14 mouse cellular contexts compared by ENCODE assay signal in the genomic region with DNA sequence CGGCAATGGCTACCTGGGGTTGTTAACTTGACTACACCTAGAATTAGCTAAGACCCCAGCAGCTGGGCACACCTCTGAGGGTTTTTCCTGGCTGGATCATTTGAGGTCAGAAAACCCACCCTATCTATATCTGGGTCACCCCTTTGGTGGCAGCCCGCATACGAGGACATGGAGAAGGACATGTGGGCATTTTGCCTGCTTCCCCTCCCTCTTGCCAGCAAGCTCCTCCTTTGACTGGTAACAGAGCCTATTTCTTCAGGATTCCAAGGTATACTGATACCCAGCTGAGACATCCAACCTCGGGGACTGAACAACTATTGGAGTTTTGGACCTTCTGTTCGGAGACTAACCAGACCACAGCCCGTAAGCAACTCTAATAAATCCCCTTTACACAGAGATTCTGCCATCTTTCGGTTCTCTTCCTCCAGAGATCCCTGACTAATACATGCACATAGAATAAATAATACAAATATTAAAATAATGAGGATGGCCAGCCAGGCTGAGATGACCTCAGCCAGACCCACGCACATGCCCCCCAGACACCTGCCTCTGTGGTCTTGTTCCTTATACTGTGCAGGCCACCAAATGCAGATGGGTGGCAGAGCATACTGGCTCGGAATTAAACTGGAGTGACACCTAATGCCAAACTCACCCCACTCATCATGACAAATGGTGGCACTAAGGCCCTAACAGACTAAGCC. TPM values are rescaled to one million over a fixed set of nuclear protein-coding genes. Genes with fewer than 3 reads are reported as not detected.
DNase-seq lines count a peak whose midpoint lies in the region; ATAC-seq and TF ChIP-seq lines count a peak whose summit lies in the region.
"Had no signal": no experiment of that assay in that cellular context is flagged by ENCODE, and none has a peak within 500 bp of the region (broad histone marks: within the 10 kb centered on the region; RNA-seq: fewer than 3 reads in every experiment).

No protein-coding gene starts in this region.

- no peak for TF ChIP-seq CTCF in lung, postnatal 0 days (IDR thresholded peaks at IDR 0.05)

- no peak for TF ChIP-seq EP300 in lung, postnatal 0 days (IDR thresholded peaks at IDR 0.05)

- H3ac ChIP-seq in myocyte (ENCODE audit: control insufficient read depth, insufficient read length) = no peak overlapping the region

- 90% methylated on average over 9 of the region's 9 CpGs for WGBS in forebrain, embryonic 10.5 days
- 84% methylated on average over 9 of the region's 9 CpGs for WGBS in forebrain, embryonic 14.5 days
- WGBS in hindbrain, embryonic 14.5 days = 86% methylated on average over 9 of the region's 9 CpGs
- 83% methylated on average over 9 of the region's 9 CpGs for WGBS in hindbrain, embryonic 12.5 days
- WGBS in lung, postnatal 0 days = 75% methylated on average over 9 of the region's 9 CpGs

- ATAC-seq in forebrain, embryonic 14.5 days = no peak
- no peak for ATAC-seq in hindbrain, embryonic 14.5 days (ENCODE audit: low FRiP score)
- ATAC-seq in hindbrain, embryonic 12.5 days (ENCODE audit: low FRiP score) = no peak
- no peak for ATAC-seq in lung, postnatal 0 days
- ATAC-seq: forebrain, embryonic 15.5 days had no signal

- H3K79me2 ChIP-seq in myocyte (ENCODE audit: control insufficient read depth, insufficient read depth) = peaks cover 5% of the 10 kb centered on the region

- peaks cover 73% of the 10 kb centered on the region for H3K4me1 ChIP-seq in forebrain, embryonic 10.5 days
- H3K4me1 ChIP-seq in forebrain, embryonic 14.5 days (ENCODE audit: control insufficient read depth, insufficient read depth, low read length) = 0 out of 2 replicates have a peak, but pooled peaks cover 3% of the 10 kb centered on the region
- H3K4me1 ChIP-seq in hindbrain, embryonic 14.5 days (replicated peaks; ENCODE audit: control insufficient read depth, insufficient read depth, low read length) = no peaks in the 10 kb centered on the region; the same call in 1 of the 2 replicates
- H3K4me1 ChIP-seq in hindbrain, embryonic 12.5 days = peaks cover 34% of the 10 kb centered on the region
- peaks cover 44% of the 10 kb centered on the region for H3K4me1 ChIP-seq in lung, postnatal 0 days (ENCODE audit: insufficient read depth, low read depth, low read length)

- H3K4me2 ChIP-seq in forebrain, embryonic 14.5 days (ENCODE audit: low read length) = no peak overlapping the region
- no peak overlapping the region for H3K4me2 ChIP-seq in hindbrain, embryonic 14.5 days (replicated peaks)
- no peak overlapping the region for H3K4me2 ChIP-seq in hindbrain, embryonic 12.5 days (replicated peaks)
- H3K4me2 ChIP-seq in lung, postnatal 0 days (replicated peaks; ENCODE audit: low read depth, low read length) = no peak overlapping the region
- no peak overlapping the region for H3K4me2 ChIP-seq in myocyte (ENCODE audit: low read depth)
- H3K4me2 ChIP-seq: forebrain, embryonic 15.5 days; liver, embryonic 13.5 days had no signal

- no peak for TF ChIP-seq POLR2A in myocyte (IDR thresholded peaks at IDR 0.05; ENCODE audit: insufficient read length, low read depth)

- no peaks in the 10 kb centered on the region for H3K27me3 ChIP-seq in forebrain, embryonic 10.5 days (ENCODE audit: poor library complexity, severe bottlenecking)
- H3K27me3 ChIP-seq in forebrain, embryonic 14.5 days (replicated peaks; ENCODE audit: control insufficient read depth, insufficient read depth, low read length) = no peaks in the 10 kb centered on the region
- no peaks in the 10 kb centered on the region for H3K27me3 ChIP-seq in hindbrain, embryonic 14.5 days (ENCODE audit: control insufficient read depth, insufficient read depth, low read length)
- no peaks in the 10 kb centered on the region for H3K27me3 ChIP-seq in hindbrain, embryonic 12.5 days
- H3K27me3 ChIP-seq in lung, postnatal 0 days (replicated peaks; ENCODE audit: insufficient read depth, low read length) = no peaks in the 10 kb centered on the region
- H3K27me3 ChIP-seq in myocyte (ENCODE audit: control insufficient read depth, insufficient read depth, insufficient read length) = no peaks in the 10 kb centered on the region
- H3K27me3 ChIP-seq: forebrain, embryonic 15.5 days; liver, embryonic 13.5 days had no signal

- H3K9me3 ChIP-seq in forebrain, embryonic 10.5 days = peaks cover 3% of the 10 kb centered on the region; the same call in 1 of the 2 replicates
- H3K9me3 ChIP-seq in forebrain, embryonic 14.5 days (replicated peaks; ENCODE audit: control insufficient read depth, low read length) = no peaks in the 10 kb centered on the region
- H3K9me3 ChIP-seq in hindbrain, embryonic 14.5 days (ENCODE audit: control insufficient read depth, low read length) = no peaks in the 10 kb centered on the region
- H3K9me3 ChIP-seq in hindbrain, embryonic 12.5 days (replicated peaks) = no peaks in the 10 kb centered on the region
- no peaks in the 10 kb centered on the region for H3K9me3 ChIP-seq in lung, postnatal 0 days (ENCODE audit: low read length)
- H3K9me3 ChIP-seq: liver, embryonic 13.5 days had no signal

- H3K4me3 ChIP-seq in forebrain, embryonic 10.5 days = no peak overlapping the region
- H3K4me3 ChIP-seq in forebrain, embryonic 14.5 days (ENCODE audit: low read depth, low read length) = no peak overlapping the region
- no peak overlapping the region for H3K4me3 ChIP-seq in hindbrain, embryonic 14.5 days (replicated peaks; ENCODE audit: low read length)
- no peak overlapping the region for H3K4me3 ChIP-seq in hindbrain, embryonic 12.5 days
- no peak overlapping the region for H3K4me3 ChIP-seq in lung, postnatal 0 days (ENCODE audit: low read depth, low read length)
- H3K4me3 ChIP-seq in myocyte = no peak overlapping the region
- H3K4me3 ChIP-seq: forebrain, embryonic 15.5 days; liver, embryonic 13.5 days had no signal

- no peaks in the 10 kb centered on the region for H3K36me3 ChIP-seq in forebrain, embryonic 10.5 days (replicated peaks)
- no peaks in the 10 kb centered on the region for H3K36me3 ChIP-seq in forebrain, embryonic 14.5 days (ENCODE audit: control insufficient read depth, insufficient read depth, low read length)
- H3K36me3 ChIP-seq in hindbrain, embryonic 14.5 days (replicated peaks; ENCODE audit: control insufficient read depth, insufficient read depth) = no peaks in the 10 kb centered on the region
- no peaks in the 10 kb centered on the region for H3K36me3 ChIP-seq in hindbrain, embryonic 12.5 days
- H3K36me3 ChIP-seq in lung, postnatal 0 days (ENCODE audit: insufficient read depth, low read length) = no peaks in the 10 kb centered on the region
- no peaks in the 10 kb centered on the region for H3K36me3 ChIP-seq in myocyte (ENCODE audit: control insufficient read depth, insufficient read depth)
- H3K36me3 ChIP-seq: forebrain, embryonic 15.5 days; liver, embryonic 13.5 days had no signal

- no peak for DNase-seq in forebrain, embryonic 10.5 days (ENCODE audit: extremely low spot score, low spot score)
- no peak for DNase-seq in forebrain, embryonic 14.5 days (ENCODE audit: low spot score)
- no peak for DNase-seq in hindbrain, embryonic 14.5 days (ENCODE audit: low spot score)
- no peak for DNase-seq in lung, postnatal 0 days (ENCODE audit: low spot score)
- no peak for DNase-seq in lung, postnatal 10 days
- DNase-seq: adrenal gland, adult 2 months; layer of hippocampus, adult 9-11 months; liver, embryonic 13.5 days; right cerebral cortex, postnatal 25 days had no signal

- peak overlapping the region; percentile 41 for H3K27ac ChIP-seq in forebrain, embryonic 10.5 days
- H3K27ac ChIP-seq in forebrain, embryonic 14.5 days (ENCODE audit: low read depth, low read length) = no peak overlapping the region
- 0 out of 2 replicates have a peak overlapping the region, but pooled peaks have one; percentile 12 for H3K27ac ChIP-seq in hindbrain, embryonic 14.5 days
- H3K27ac ChIP-seq in hindbrain, embryonic 12.5 days = no peak overlapping the region
- peak overlapping the region; percentile 77; the same call in 1 of the 2 replicates for H3K27ac ChIP-seq in lung, postnatal 0 days (ENCODE audit: low read length)
- H3K27ac ChIP-seq: forebrain, embryonic 15.5 days; liver, embryonic 13.5 days; macrophage had no signal

- no peak overlapping the region for H3K9ac ChIP-seq in forebrain, embryonic 14.5 days (ENCODE audit: low read length)
- H3K9ac ChIP-seq in hindbrain, embryonic 14.5 days = no peak overlapping the region
- H3K9ac ChIP-seq in hindbrain, embryonic 12.5 days = no peak overlapping the region; the same call in 1 of the 2 replicates
- no peak overlapping the region for H3K9ac ChIP-seq in lung, postnatal 0 days (replicated peaks; ENCODE audit: low read depth)
- H3K9ac ChIP-seq: forebrain, embryonic 15.5 days; liver, embryonic 13.5 days had no signal

TF ChIP-seq in myocyte, 11 proteins besides CTCF, POLR2A, EP300 and RAD21:
- TF ChIP-seq MYOD1 (IDR thresholded peaks at IDR 0.05; ENCODE audit: control insufficient read depth in 1 of 3, insufficient read length in 2 of 3, low read depth in 2 of 3) (peak in 2 of 3 experiments; percentile 34 to 67), USF1 (IDR thresholded peaks at IDR 0.05; ENCODE audit: low read depth) (no peak), MYOG (IDR thresholded peaks at IDR 0.05; ENCODE audit: control insufficient read depth in 1 of 3, insufficient read depth in 1 of 3, insufficient read length in 2 of 3, low read depth in 2 of 3) (peak in 1 of 3 experiments; percentile 63)

RNA-seq across cellular contexts. Expression of gene Pald1, which starts 11.3 kb away (rescaled TPM):
- 36.0 and 36.2 TPM in 2 replicates for polyA plus RNA-seq in forebrain, embryonic 10.5 days (2016; fragmentation: Nextera tagmentation; extraction: Ambion mirVana)
- polyA plus RNA-seq in forebrain, embryonic 14.5 days (2014; fragmentation: Nextera tagmentation; extraction: Ambion mirVana) = 10.0 and 15.6 TPM in 2 replicates
- polyA plus RNA-seq in hindbrain, embryonic 14.5 days (2014; fragmentation: Nextera tagmentation; extraction: Ambion mirVana) = 24.5 and 26.7 TPM in 2 replicates
- polyA plus RNA-seq in hindbrain, embryonic 12.5 days (2016; fragmentation: Nextera tagmentation; extraction: Ambion mirVana) = 34.5 and 39.3 TPM in 2 replicates
- 30.4 and 36.0 TPM in 2 replicates for polyA plus RNA-seq in lung, postnatal 0 days (2015; fragmentation: Nextera tagmentation; extraction: Ambion mirVana)
- polyA plus RNA-seq in myocyte (2012; fragmentation: generic; extraction: Trizol) = 14.0 TPM

RNA-seq across cellular contexts. Expression of gene Nodal, which starts 45.7 kb away (rescaled TPM):
- 0.42 and 0.50 TPM in 2 replicates for polyA plus RNA-seq in forebrain, embryonic 10.5 days (2016; fragmentation: Nextera tagmentation; extraction: Ambion mirVana)
- polyA plus RNA-seq in forebrain, embryonic 14.5 days (2014; fragmentation: Nextera tagmentation; extraction: Ambion mirVana) = 0.14 TPM in 1 of 2 replicates, not detected in the other
- polyA plus RNA-seq in hindbrain, embryonic 14.5 days (2014; fragmentation: Nextera tagmentation; extraction: Ambion mirVana) = 0.13 and 0.29 TPM in 2 replicates
- polyA plus RNA-seq in hindbrain, embryonic 12.5 days (2016; fragmentation: Nextera tagmentation; extraction: Ambion mirVana) = 0.10 TPM in 1 of 2 replicates, not detected in the other
- 0.37 TPM in 2 replicates for polyA plus RNA-seq in lung, postnatal 0 days (2015; fragmentation: Nextera tagmentation; extraction: Ambion mirVana)
- 0.01 TPM for polyA plus RNA-seq in myocyte (2012; fragmentation: generic; extraction: Trizol)
- polyA plus RNA-seq: C2C12, macrophage had no signal

Comparison
In these comparisons a context has a peak if more than half of its experiments do, and no peak if none do; other contexts are left out.
1. H3K27ac ChIP-seq: peak in forebrain, embryonic 10.5 days (single experiment), hindbrain, embryonic 14.5 days (single experiment) and lung, postnatal 0 days (single experiment); none in forebrain, embryonic 14.5 days (single experiment) and hindbrain, embryonic 12.5 days (single experiment).